Mouse (Mus musculus) lung, postnatal 0 days (tissue): ENCODE measurements around the gene Abtb1.

Experiments
- CTCF ChIP-seq: IDR thresholded peaks from 2 replicates; pipeline ENCODE4 v1.5.1; 2016; ENCODE audit warnings: antibody characterized with exemption, mild to moderate bottlenecking
- EP300 ChIP-seq: IDR thresholded peaks from 2 replicates; pipeline ENCODE4 v1.6.1; 2016; ENCODE audit warnings: antibody characterized with exemption, mild to moderate bottlenecking, control low read depth

- no peak for TF ChIP-seq CTCF
- no peak for TF ChIP-seq EP300
These were observed 11.6 kb downstream of the Abtb1 start for GRCm38 (mm10) chr6:88830112-88830702.
